Mouse (Mus musculus) neutrophil, adult 59 days (primary cell): ENCODE data around the gene Eci3. TPM values are rescaled to one million over a fixed set of nuclear protein-coding genes. Genes with fewer than 3 reads are reported as not detected.

Source experiments
- total RNA-seq, 2 experiments: library from RNA; stranded (reverse); gene quantifications; 1 replicate in 1 of 2; 2 replicates in 1 of 2; pipeline ENCODE4 v1.2.4; 2023

The Eci3 gene
- not detected for total RNA-seq

GRCm38 (mm10) chr13:34963511-34964397 lies at the start of gene Eci3:
Gene Eci3 (minus strand): TSS chr13:34963810.

DNA sequence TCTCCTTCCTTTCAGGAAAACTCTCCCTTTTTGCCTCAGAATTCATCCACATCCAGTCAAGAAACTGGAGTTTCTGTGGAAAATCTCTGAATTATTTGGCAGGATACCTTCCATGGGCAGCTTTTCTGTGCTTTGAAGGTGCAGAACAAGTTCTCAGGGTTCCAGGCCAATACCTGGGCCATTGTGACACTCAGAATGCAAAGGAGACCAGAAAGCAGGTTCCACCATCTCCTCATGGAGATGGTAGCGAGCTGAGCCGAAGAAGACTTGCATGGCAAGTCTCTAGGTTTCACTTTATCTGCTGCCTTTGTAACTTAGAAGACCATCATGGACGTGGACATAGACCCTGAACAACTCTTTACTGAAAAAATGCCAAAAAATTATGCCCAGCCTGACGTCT lies 39.4 kb downstream of the Eci3 start, which contains the start of the genes Fam217a and 4933417A18Rik:
TSS of gene Fam217a (minus strand) at position 101 of the 400 bp plus-strand sequence.
TSS of gene 4933417A18Rik (plus strand) at position 200 of the 400 bp plus-strand sequence.

Other genes with a start within 250 kb of the Eci3 start
- gene Fam50b, start 229.0 kb downstream of the Eci3 start, total RNA-seq: not detected
- 10 to 100 TPM; 55.0 to 57.2 TPM for gene Prpf4b, start 88.5 kb downstream of the Eci3 start, total RNA-seq
- gene Fam217a, start 39.5 kb downstream of the Eci3 start, total RNA-seq: under 1 TPM in 1 of 2 experiments, not detected in 1; 0.20 TPM
- not detected for gene 4933417A18Rik, start 39.4 kb downstream of the Eci3 start, total RNA-seq
- gene Eci2, start 63.3 kb upstream of the Eci3 start, total RNA-seq: 10 to 100 TPM; 20.6 to 26.2 TPM